Mouse (Mus musculus): Measurements from ENCODE around the gene Nhlh1.

DNA sequence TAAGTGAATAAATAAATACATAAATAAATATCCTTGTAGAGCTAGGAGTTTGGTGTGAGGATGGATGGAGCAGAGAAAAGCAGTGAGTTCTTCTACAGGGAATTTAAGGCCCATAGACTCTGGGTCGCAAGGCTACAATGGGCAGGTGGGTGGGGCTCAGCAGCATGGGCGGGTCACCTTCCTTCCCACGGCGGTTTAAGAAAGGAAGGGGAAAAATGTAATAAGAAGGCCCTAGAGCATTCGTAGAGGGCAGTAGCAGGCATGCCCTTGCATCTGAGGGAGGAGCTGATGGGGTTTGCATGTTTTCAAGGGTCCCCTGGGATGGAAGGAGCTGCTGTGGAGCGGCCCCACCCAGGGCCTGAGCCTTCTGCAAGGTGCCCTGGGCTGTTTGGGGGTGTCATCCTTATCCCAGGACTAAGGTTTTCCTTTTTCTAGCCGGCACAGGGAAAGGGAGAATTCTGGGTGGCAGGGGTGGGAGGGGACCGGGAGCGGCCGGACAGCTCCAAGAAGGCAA lies 4.5 kb downstream of the Nhlh1 start:
- TF ChIP-seq CTCF (IDR thresholded peaks at IDR 0.05; ENCODE audit: low read depth) (no peak), EP300 (optimal IDR thresholded peaks at IDR 0.05) (no peak)

Measured in stomach, postnatal 0 days (tissue).